Mouse (Mus musculus) kidney, adult 9 months (tissue): Measurements from ENCODE around the gene Pcgf1.
A peak's percentile ranks its signal among the peaks of the same experiment; 100 is the strongest.

Experiments
- DNase-seq: peaks from one replicate; pipeline ENCODE4 v3.0.0; 2022

The Pcgf1 gene

GRCm38 (mm10) chr6:83077630-83078323 is at the start of gene Pcgf1:
Gene Pcgf1 (plus strand): TSS chr6:83077869.
- DNase-seq: peak; percentile 46

GRCm38 (mm10) chr6:83029777-83030176 is 47.9 kb upstream of the Pcgf1 start:
- no peak for DNase-seq

- DNase-seq: no peak
These were observed 46.6 kb upstream of the Pcgf1 start for GRCm38 (mm10) chr6:83031111-83031510.

- no peak for DNase-seq
These were observed 45.6 kb upstream of the Pcgf1 start for GRCm38 (mm10) chr6:83031921-83032590.

GRCm38 (mm10) chr6:83032769-83033191 is 44.9 kb upstream of the Pcgf1 start:
- no peak for DNase-seq

GRCm38 (mm10) chr6:83033249-83034185 is 44.2 kb upstream of the Pcgf1 start, which contains the start of the genes Dok1 and Loxl3:
Gene Dok1 (minus strand): TSS chr6:83033471.
Gene Loxl3 (plus strand): TSS chr6:83034173.
- DNase-seq: peak; percentile 54

- no peak for DNase-seq
These were observed 43.1 kb upstream of the Pcgf1 start for GRCm38 (mm10) chr6:83034463-83035055.

GRCm38 (mm10) chr6:83037188-83037587 is 40.5 kb upstream of the Pcgf1 start:
- no peak for DNase-seq

GRCm38 (mm10) chr6:83038496-83039012 is 39.1 kb upstream of the Pcgf1 start:
- peak; percentile 98 for DNase-seq

- no peak for DNase-seq
These were observed 37.1 kb upstream of the Pcgf1 start for GRCm38 (mm10) chr6:83040601-83041000.

GRCm38 (mm10) chr6:83043561-83043960 is 34.1 kb upstream of the Pcgf1 start:
- DNase-seq: no peak

GRCm38 (mm10) chr6:83043993-83044392 is 33.7 kb upstream of the Pcgf1 start:
- no peak for DNase-seq

- no peak for DNase-seq
These were observed 32.9 kb upstream of the Pcgf1 start for GRCm38 (mm10) chr6:83044742-83045141.

- DNase-seq: no peak
These were observed 28.3 kb upstream of the Pcgf1 start for GRCm38 (mm10) chr6:83049367-83049766.

- no peak for DNase-seq
These were observed 24.3 kb upstream of the Pcgf1 start for GRCm38 (mm10) chr6:83053136-83053960.

- DNase-seq: peak; percentile 98
These were observed 23.4 kb upstream of the Pcgf1 start, which contains the start of gene Aup1 for GRCm38 (mm10) chr6:83054074-83054851. Gene Aup1 (plus strand): TSS chr6:83054521.

- peak; percentile 51 for DNase-seq
These were observed 22.7 kb upstream of the Pcgf1 start, which contains the start of gene Htra2 for GRCm38 (mm10) chr6:83054871-83055431. Gene Htra2 (minus strand): TSS chr6:83055273.

- DNase-seq: peak; percentile 92
These were observed 19.9 kb upstream of the Pcgf1 start, which contains the start of gene Dqx1 for GRCm38 (mm10) chr6:83057790-83058189. Gene Dqx1 (plus strand): TSS chr6:83057844.

- DNase-seq: no peak
These were observed 18.9 kb upstream of the Pcgf1 start for GRCm38 (mm10) chr6:83058725-83059124.

- DNase-seq: no peak
These were observed 11.7 kb upstream of the Pcgf1 start for GRCm38 (mm10) chr6:83065995-83066394.
